Mouse (Mus musculus): ENCODE measurements around the gene Tmem256. TPM values are rescaled to one million over a fixed set of nuclear protein-coding genes. Genes with fewer than 3 reads are reported as not detected.

Tmem256 gene
- total and polyA plus RNA-seq, 3 experiments: 202 to 513 (median 434) TPM

GRCm38 (mm10) chr11:69807641-69808040 lies 30.7 kb upstream of the Tmem256 start:
- TF ChIP-seq POLR2AphosphoS5 (IDR thresholded peaks at IDR 0.05; ENCODE audit: insufficient replicate concordance, low read depth, low read length) (no peak), CTCF (IDR thresholded peaks at IDR 0.05; ENCODE audit: low read depth, low read length) (no peak), TAL1 (conservative IDR thresholded peaks at IDR 0.05; ENCODE audit: low read depth, low read length) (no peak), GATA1 (IDR thresholded peaks at IDR 0.05; ENCODE audit: borderline replicate concordance, low read length) (no peak), GATA2 (IDR thresholded peaks at IDR 0.05; ENCODE audit: borderline replicate concordance, low read depth, low read length) (no peak)
- Histone ChIP-seq H3K4me3 (ENCODE audit: low read depth, low read length) (no peak overlapping the region), H3K4me1 (ENCODE audit: insufficient read depth, low read depth, low read length) (peaks cover 16% of the 10 kb centered on the region), H3K36me3 (replicated peaks) (no peaks in the 10 kb centered on the region), H3K27me3 (ENCODE audit: insufficient read depth, low read length) (peaks cover 60% of the 10 kb centered on the region), H3K9me3 (replicated peaks) (no peaks in the 10 kb centered on the region)
- ATAC-seq (ENCODE audit: extremely low read depth, insufficient number of reproducible peaks, low FRiP score, poor library complexity, severe bottlenecking): no peak
- no peak for DNase-seq (ENCODE audit: low spot score)

- Histone ChIP-seq H3K36me3 (replicated peaks) (no peaks in the 10 kb centered on the region), H3K4me3 (ENCODE audit: low read depth, low read length) (no peak overlapping the region), H3K27me3 (ENCODE audit: insufficient read depth, low read length) (peaks cover 53% of the 10 kb centered on the region), H3K9me3 (replicated peaks) (no peaks in the 10 kb centered on the region), H3K4me1 (ENCODE audit: insufficient read depth, low read depth, low read length) (no peaks in the 10 kb centered on the region; the same call in 1 of the 2 replicates)
- DNase-seq (ENCODE audit: low spot score): no peak
- no peak for TF ChIP-seq GATA1 (IDR thresholded peaks at IDR 0.05; ENCODE audit: borderline replicate concordance, low read length)
- TF ChIP-seq CTCF (IDR thresholded peaks at IDR 0.05; ENCODE audit: low read depth, low read length): no peak
- TF ChIP-seq TAL1 (conservative IDR thresholded peaks at IDR 0.05; ENCODE audit: low read depth, low read length): no peak
- no peak for TF ChIP-seq POLR2AphosphoS5 (IDR thresholded peaks at IDR 0.05; ENCODE audit: insufficient replicate concordance, low read depth, low read length)
- TF ChIP-seq GATA2 (IDR thresholded peaks at IDR 0.05; ENCODE audit: borderline replicate concordance, low read depth, low read length): no peak
- no peak for ATAC-seq (ENCODE audit: extremely low read depth, insufficient number of reproducible peaks, low FRiP score, poor library complexity, severe bottlenecking)
Observed at GRCm38 (mm10) chr11:69810280-69810679, 28.0 kb upstream of the Tmem256 start.

- TF ChIP-seq POLR2AphosphoS5 (IDR thresholded peaks at IDR 0.05; ENCODE audit: insufficient replicate concordance, low read depth, low read length) (no peak), GATA2 (IDR thresholded peaks at IDR 0.05; ENCODE audit: borderline replicate concordance, low read depth, low read length) (no peak), GATA1 (IDR thresholded peaks at IDR 0.05; ENCODE audit: borderline replicate concordance, low read length) (no peak), TAL1 (conservative IDR thresholded peaks at IDR 0.05; ENCODE audit: low read depth, low read length) (no peak), CTCF (IDR thresholded peaks at IDR 0.05; ENCODE audit: low read depth, low read length) (no peak)
- Histone ChIP-seq H3K27me3 (ENCODE audit: insufficient read depth, low read length) (peaks cover 56% of the 10 kb centered on the region), H3K36me3 (replicated peaks) (no peaks in the 10 kb centered on the region), H3K4me3 (ENCODE audit: low read depth, low read length) (no peak within 1 kb of the TSS), H3K4me1 (ENCODE audit: insufficient read depth, low read depth, low read length) (no peaks in the 10 kb centered on the region), H3K9me3 (replicated peaks) (no peaks in the 10 kb centered on the region; the same call in 1 of the 2 replicates)
- ATAC-seq (ENCODE audit: extremely low read depth, insufficient number of reproducible peaks, low FRiP score, poor library complexity, severe bottlenecking): no peak
- DNase-seq (ENCODE audit: low spot score): no peak
Observed at GRCm38 (mm10) chr11:69815155-69815554, 23.2 kb upstream of the Tmem256 start, which contains the start of gene Gm39566. Gene Gm39566, minus strand, starts transcription at chr11:69815298.

GRCm38 (mm10) chr11:69816520-69816919 lies 21.8 kb upstream of the Tmem256 start:
- H3K4me1 ChIP-seq (ENCODE audit: insufficient read depth, low read depth, low read length): no peaks in the 10 kb centered on the region
- no peaks in the 10 kb centered on the region for H3K36me3 ChIP-seq (replicated peaks)
- no peak for ATAC-seq (ENCODE audit: extremely low read depth, insufficient number of reproducible peaks, low FRiP score, poor library complexity, severe bottlenecking)
- no peak overlapping the region for H3K4me3 ChIP-seq (ENCODE audit: low read depth, low read length)
- no peak for TF ChIP-seq CTCF (IDR thresholded peaks at IDR 0.05; ENCODE audit: low read depth, low read length)
- peaks cover 50% of the 10 kb centered on the region for H3K27me3 ChIP-seq (ENCODE audit: insufficient read depth, low read length)
- no peaks in the 10 kb centered on the region; the same call in 1 of the 2 replicates for H3K9me3 ChIP-seq (replicated peaks)
- no peak for DNase-seq (ENCODE audit: low spot score)

- Histone ChIP-seq H3K36me3 (replicated peaks) (no peaks in the 10 kb centered on the region), H3K27me3 (ENCODE audit: insufficient read depth, low read length) (peaks cover 44% of the 10 kb centered on the region), H3K4me3 (ENCODE audit: low read depth, low read length) (no peak within 1 kb of the TSS), H3K9me3 (replicated peaks) (no peaks in the 10 kb centered on the region; the same call in 1 of the 2 replicates), H3K4me1 (ENCODE audit: insufficient read depth, low read depth, low read length) (no peaks in the 10 kb centered on the region)
- no peak for TF ChIP-seq CTCF (IDR thresholded peaks at IDR 0.05; ENCODE audit: low read depth, low read length)
- TF ChIP-seq TAL1 (conservative IDR thresholded peaks at IDR 0.05; ENCODE audit: low read depth, low read length): no peak
- no peak for TF ChIP-seq POLR2AphosphoS5 (IDR thresholded peaks at IDR 0.05; ENCODE audit: insufficient replicate concordance, low read depth, low read length)
- TF ChIP-seq GATA2 (IDR thresholded peaks at IDR 0.05; ENCODE audit: borderline replicate concordance, low read depth, low read length): no peak
- TF ChIP-seq GATA1 (IDR thresholded peaks at IDR 0.05; ENCODE audit: borderline replicate concordance, low read length): no peak
- DNase-seq (ENCODE audit: low spot score): no peak
- no peak for ATAC-seq (ENCODE audit: extremely low read depth, insufficient number of reproducible peaks, low FRiP score, poor library complexity, severe bottlenecking)
Observed at GRCm38 (mm10) chr11:69818365-69818764, 19.9 kb upstream of the Tmem256 start, which contains the start of gene Spem2. Gene Spem2, minus strand, starts transcription at chr11:69818465.

- no peaks in the 10 kb centered on the region for H3K36me3 ChIP-seq (replicated peaks)
- H3K4me3 ChIP-seq (ENCODE audit: low read depth, low read length): no peak overlapping the region
- H3K27me3 ChIP-seq (ENCODE audit: insufficient read depth, low read length): peaks cover 45% of the 10 kb centered on the region
- ATAC-seq (ENCODE audit: extremely low read depth, insufficient number of reproducible peaks, low FRiP score, poor library complexity, severe bottlenecking): no peak
- H3K4me1 ChIP-seq (ENCODE audit: insufficient read depth, low read depth, low read length): no peaks in the 10 kb centered on the region
- DNase-seq (ENCODE audit: low spot score): no peak
- TF ChIP-seq GATA1 (IDR thresholded peaks at IDR 0.05; ENCODE audit: borderline replicate concordance, low read length): no peak
- no peak for TF ChIP-seq GATA2 (IDR thresholded peaks at IDR 0.05; ENCODE audit: borderline replicate concordance, low read depth, low read length)
- TF ChIP-seq TAL1 (conservative IDR thresholded peaks at IDR 0.05; ENCODE audit: low read depth, low read length): no peak
- no peak for TF ChIP-seq CTCF (IDR thresholded peaks at IDR 0.05; ENCODE audit: low read depth, low read length)
- TF ChIP-seq POLR2AphosphoS5 (IDR thresholded peaks at IDR 0.05; ENCODE audit: insufficient replicate concordance, low read depth, low read length): no peak
- H3K9me3 ChIP-seq (replicated peaks): no peaks in the 10 kb centered on the region; the same call in 1 of the 2 replicates
Observed at GRCm38 (mm10) chr11:69818871-69819270, 19.4 kb upstream of the Tmem256 start.
